ENCODE assay signal across 16 mouse cellular contexts in the genomic region with DNA sequence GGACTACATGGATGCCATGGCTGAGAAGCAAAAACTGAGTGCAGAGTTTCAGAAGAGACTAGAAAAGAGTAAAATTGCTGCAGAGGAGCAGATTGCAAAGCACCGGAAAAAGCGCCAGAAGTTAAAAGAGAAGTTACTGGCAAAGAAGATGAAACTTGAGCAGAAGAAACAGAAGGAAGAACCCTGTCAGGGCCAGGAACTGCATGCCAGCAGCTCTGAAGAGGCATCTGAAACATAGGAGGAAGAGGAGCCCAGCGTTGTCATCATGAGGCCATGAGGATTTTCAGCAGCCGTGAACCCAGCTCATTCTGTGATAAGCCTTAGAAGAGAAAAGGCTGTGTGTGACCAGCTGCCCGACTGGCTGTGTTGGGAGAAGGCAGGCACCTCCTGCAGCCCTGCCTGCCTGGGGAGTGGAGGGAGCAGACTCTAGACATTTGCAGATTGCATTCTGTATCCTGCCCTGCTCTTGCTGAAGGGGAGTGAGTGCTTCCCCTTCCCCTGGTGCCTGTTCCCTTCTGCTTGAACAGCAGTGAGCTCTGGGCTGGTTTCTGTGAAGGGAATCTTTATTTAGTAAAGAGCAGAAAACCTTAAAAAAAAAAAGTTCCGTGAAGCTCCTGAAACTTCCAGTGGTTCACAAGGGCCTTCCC. TPM values are rescaled to one million over a fixed set of nuclear protein-coding genes. Genes with fewer than 3 reads are reported as not detected.
"Had no signal": no experiment of that assay in that cellular context is flagged by ENCODE, and none has a peak within 500 bp of the region (broad histone marks: within the 10 kb centered on the region; RNA-seq: fewer than 3 reads in every experiment).

No protein-coding gene starts in this region.

- H3K27ac ChIP-seq: kidney, embryonic 15.5 days; limb, embryonic 13.5 days; liver, embryonic 14.5 days; midbrain, embryonic 10.5 days; neural tube, embryonic 13.5 days had no signal

- ATAC-seq: intestine, embryonic 16.5 days had no signal

- DNase-seq: kidney, adult 2 months; kidney, postnatal 14 days; left cerebral cortex, postnatal 4 days; lung, adult 18-20 months; midbrain, embryonic 14.5 days; retina, postnatal 1 day; thymus, postnatal 4 days had no signal

- H3K4me3 ChIP-seq: kidney, embryonic 15.5 days; limb, embryonic 13.5 days; midbrain, embryonic 10.5 days; neural tube, embryonic 13.5 days had no signal

RNA-seq across cellular contexts. Expression of gene Cyp4a14, which starts 14.8 kb away (rescaled TPM):
- total RNA-seq: layer of hippocampus, postnatal 36 days; left cerebral cortex, postnatal 10 days; left cerebral cortex, postnatal 4 days had no signal

RNA-seq across cellular contexts. Expression of gene Cyp4a30b, which starts 28.7 kb away (rescaled TPM):
- total RNA-seq: layer of hippocampus, postnatal 36 days; left cerebral cortex, postnatal 10 days; left cerebral cortex, postnatal 4 days; liver, adult 2 months had no signal

RNA-seq across cellular contexts. Expression of gene Cyp4a10, which starts 36.9 kb away (rescaled TPM):
- total RNA-seq: layer of hippocampus, postnatal 36 days; left cerebral cortex, postnatal 10 days; left cerebral cortex, postnatal 4 days had no signal
